Mouse (Mus musculus) intestine, embryonic 15.5 days (tissue): ENCODE measurements around the gene Gda. TPM values are rescaled to one million over a fixed set of nuclear protein-coding genes. Genes with fewer than 3 reads are reported as not detected.

Experiments
- ATAC-seq: fragments of 200-750 bp; cut with Nextera tagmentation; 2 replicates; pipeline ENCODE4 v1.8.0; 2017; ENCODE audit warnings: moderate TSS enrichment, moderate library complexity
- H3K27ac ChIP-seq: fragments of 300-500 bp; sonication (generic); 2 replicates; pipeline ENCODE4 v1.5.1; 2015; ENCODE audit warnings: mild to moderate bottlenecking, inconsistent platforms
- H3K27me3 ChIP-seq: fragments of 300-500 bp; sonication (generic); replicated peaks from 2 replicates; pipeline ENCODE4 v1.6.1; 2015; ENCODE audit warnings: inconsistent platforms
- H3K36me3 ChIP-seq: fragments of 300-500 bp; sonication (generic); 2 replicates; pipeline ENCODE4 v1.6.1; 2015; ENCODE audit warnings: inconsistent platforms
- H3K4me1 ChIP-seq: fragments of 300-500 bp; sonication (generic); replicated peaks from 2 replicates; pipeline ENCODE4 v1.6.1; 2015; ENCODE audit warnings: inconsistent platforms
- H3K4me2 ChIP-seq: fragments of 300-500 bp; sonication (generic); replicated peaks from 2 replicates; pipeline ENCODE4 v1.6.1; 2015; ENCODE audit warnings: mild to moderate bottlenecking, inconsistent platforms
- H3K4me3 ChIP-seq: fragments of 300-500 bp; sonication (generic); replicated peaks from 2 replicates; pipeline ENCODE4 v1.5.1; 2015; ENCODE audit warnings: inconsistent platforms
- H3K9ac ChIP-seq: fragments of 300-500 bp; sonication (generic); 2 replicates; pipeline ENCODE4 v1.6.1; 2015; ENCODE audit warnings: inconsistent platforms
- H3K9me3 ChIP-seq: fragments of 300-500 bp; sonication (generic); 2 replicates; pipeline ENCODE4 v1.6.1; 2016; ENCODE audit warnings: inconsistent platforms
- WGBS: fragments of 180-500 bp; shearing (Covaris S2); methylation state at CpG from one replicate; pipeline ENCODE4 v1.1.7; 2015; 5-methylcytosine and 5-hydroxymethylcytosine counted together
- polyA plus RNA-seq: library from polyadenylated mRNA; unstranded; fragments of >200 nt; fragmentation: Nextera tagmentation; extraction: Ambion mirVana; gene quantifications from 2 replicates; pipeline ENCODE4 v1.2.1, GENCODE M21; 2015

Gene Gda
- polyA plus RNA-seq, 1 experiment from 2014 or later, result 9.1 TPM

- H3K27me3 ChIP-seq, result no peaks in the 10 kb centered on the region
- no peak for ATAC-seq
- no peak overlapping the region for H3K4me3 ChIP-seq
- H3K9ac ChIP-seq, result no peak overlapping the region
- no peaks in the 10 kb centered on the region for H3K9me3 ChIP-seq
- H3K4me2 ChIP-seq, result no peak overlapping the region
- no peaks in the 10 kb centered on the region for H3K4me1 ChIP-seq
- H3K36me3 ChIP-seq, result no peaks in the 10 kb centered on the region
- H3K27ac ChIP-seq, result no peak overlapping the region
- WGBS, result 91% methylated on average over 1 of the region's 1 CpGs
Measured at GRCm38 (mm10) chr19:21481031-21481430, 7.8 kb upstream of the Gda start.

- H3K27me3 ChIP-seq, result no peaks in the 10 kb centered on the region
- no peak overlapping the region for H3K9ac ChIP-seq
- H3K27ac ChIP-seq, result no peak overlapping the region
- no peak overlapping the region for H3K4me3 ChIP-seq
- ATAC-seq, result no peak
- H3K9me3 ChIP-seq, result no peaks in the 10 kb centered on the region
- 68% methylated on average over 2 of the region's 2 CpGs for WGBS
- H3K4me2 ChIP-seq, result no peak overlapping the region
- no peaks in the 10 kb centered on the region for H3K4me1 ChIP-seq
- H3K36me3 ChIP-seq, result no peaks in the 10 kb centered on the region
Measured at GRCm38 (mm10) chr19:21480053-21480419, 6.8 kb upstream of the Gda start.

- H3K4me1 ChIP-seq, result no peaks in the 10 kb centered on the region
- no peaks in the 10 kb centered on the region for H3K36me3 ChIP-seq
- no peak overlapping the region for H3K4me3 ChIP-seq
- 56% methylated on average over 18 of the region's 18 CpGs for WGBS
- H3K4me2 ChIP-seq, result no peak overlapping the region
- no peak for ATAC-seq
- no peaks in the 10 kb centered on the region for H3K9me3 ChIP-seq
- H3K27me3 ChIP-seq, result no peaks in the 10 kb centered on the region
- H3K27ac ChIP-seq, result no peak overlapping the region
- no peak overlapping the region for H3K9ac ChIP-seq
Measured at GRCm38 (mm10) chr19:21479183-21480052, 6.2 kb upstream of the Gda start.

GRCm38 (mm10) chr19:21478538-21478937 lies 5.3 kb upstream of the Gda start:
- 55% methylated on average over 3 of the region's 3 CpGs for WGBS
- H3K4me3 ChIP-seq, result no peak overlapping the region
- no peak for ATAC-seq

GRCm38 (mm10) chr19:21477780-21478179 lies 4.5 kb upstream of the Gda start:
- WGBS, result 86% methylated on average over 2 of the region's 2 CpGs
- Histone ChIP-seq H3K9ac (no peak overlapping the region), H3K4me1 (no peaks in the 10 kb centered on the region), H3K4me3 (no peak overlapping the region), H3K9me3 (no peaks in the 10 kb centered on the region), H3K27me3 (no peaks in the 10 kb centered on the region), H3K36me3 (no peaks in the 10 kb centered on the region), H3K4me2 (no peak overlapping the region), H3K27ac (no peak overlapping the region)
- ATAC-seq, result no peak

More at GRCm38 (mm10) chr19:21478538-21478937, 5.3 kb upstream of the Gda start:
- H3K4me1 ChIP-seq, result no peaks in the 10 kb centered on the region
- H3K4me2 ChIP-seq, result no peak overlapping the region
- H3K9me3 ChIP-seq, result no peaks in the 10 kb centered on the region
- H3K27ac ChIP-seq, result no peak overlapping the region
- H3K27me3 ChIP-seq, result no peaks in the 10 kb centered on the region
- H3K9ac ChIP-seq, result no peak overlapping the region
- no peaks in the 10 kb centered on the region for H3K36me3 ChIP-seq

- Histone ChIP-seq H3K27me3 (peaks cover 8% of the 10 kb centered on the region; the same call in 1 of the 2 replicates), H3K36me3 (no peaks in the 10 kb centered on the region), H3K4me3 (no peak overlapping the region), H3K4me1 (peaks cover 7% of the 10 kb centered on the region), H3K9me3 (no peaks in the 10 kb centered on the region), H3K27ac (no peak overlapping the region; the same call in 1 of the 2 replicates), H3K9ac (no peak overlapping the region), H3K4me2 (no peak overlapping the region)
- ATAC-seq, result peak; percentile 59
- 58% methylated on average over 3 of the region's 3 CpGs for WGBS
Measured at GRCm38 (mm10) chr19:21476782-21477181, 3.5 kb upstream of the Gda start.

- H3K4me2 ChIP-seq, result peak overlapping the region; percentile 87
- no peaks in the 10 kb centered on the region for H3K9me3 ChIP-seq
- peak overlapping the region; percentile 52 for H3K9ac ChIP-seq
- ATAC-seq, result peak; percentile 92
- H3K4me3 ChIP-seq, result peak overlapping the region; percentile 53
- peaks cover 8% of the 10 kb centered on the region; the same call in 1 of the 2 replicates for H3K27me3 ChIP-seq
- H3K4me1 ChIP-seq, result peaks cover 7% of the 10 kb centered on the region
- no peaks in the 10 kb centered on the region for H3K36me3 ChIP-seq
- 2% methylated on average over 48 of the region's 48 CpGs for WGBS
- no peak overlapping the region for H3K27ac ChIP-seq
Measured at GRCm38 (mm10) chr19:21472121-21472780, 994 bp downstream of the Gda start.

- no peak overlapping the region for H3K9ac ChIP-seq
- H3K4me2 ChIP-seq, result no peak overlapping the region
- no peaks in the 10 kb centered on the region for H3K27me3 ChIP-seq
- no peaks in the 10 kb centered on the region for H3K36me3 ChIP-seq
- no peak overlapping the region for H3K27ac ChIP-seq
- no peak for ATAC-seq
- no peaks in the 10 kb centered on the region for H3K9me3 ChIP-seq
- no peaks in the 10 kb centered on the region for H3K4me1 ChIP-seq
- no peak overlapping the region for H3K4me3 ChIP-seq
- WGBS, result 77% methylated on average over 5 of the region's 5 CpGs
Measured at GRCm38 (mm10) chr19:21461221-21461960, 11.9 kb downstream of the Gda start.

GRCm38 (mm10) chr19:21457461-21457860 lies 15.8 kb downstream of the Gda start:
- Histone ChIP-seq H3K4me1 (no peaks in the 10 kb centered on the region), H3K27me3 (no peaks in the 10 kb centered on the region), H3K9ac (no peak overlapping the region), H3K36me3 (no peaks in the 10 kb centered on the region), H3K4me3 (no peak overlapping the region), H3K4me2 (no peak overlapping the region), H3K27ac (no peak overlapping the region), H3K9me3 (no peaks in the 10 kb centered on the region)
- WGBS, result 80% methylated on average over 4 of the region's 4 CpGs
- no peak for ATAC-seq

- H3K36me3 ChIP-seq, result no peaks in the 10 kb centered on the region
- ATAC-seq, result no peak
- H3K9ac ChIP-seq, result no peak overlapping the region
- H3K4me2 ChIP-seq, result no peak overlapping the region
- H3K4me1 ChIP-seq, result no peaks in the 10 kb centered on the region
- WGBS, result 81% methylated on average over 3 of the region's 3 CpGs
- no peak overlapping the region for H3K4me3 ChIP-seq
- H3K27ac ChIP-seq, result no peak overlapping the region
- H3K9me3 ChIP-seq, result no peaks in the 10 kb centered on the region
- no peaks in the 10 kb centered on the region for H3K27me3 ChIP-seq
Measured at GRCm38 (mm10) chr19:21441787-21442186, 31.5 kb downstream of the Gda start.

- Histone ChIP-seq H3K4me1 (no peaks in the 10 kb centered on the region), H3K4me2 (no peak overlapping the region), H3K4me3 (no peak overlapping the region), H3K27me3 (no peaks in the 10 kb centered on the region), H3K9me3 (no peaks in the 10 kb centered on the region), H3K9ac (no peak overlapping the region), H3K36me3 (no peaks in the 10 kb centered on the region), H3K27ac (no peak overlapping the region)
- 83% methylated on average over 6 of the region's 6 CpGs for WGBS
- no peak for ATAC-seq
Measured at GRCm38 (mm10) chr19:21440841-21441240, 32.4 kb downstream of the Gda start.

- Histone ChIP-seq H3K36me3 (no peaks in the 10 kb centered on the region), H3K9ac (no peak overlapping the region), H3K9me3 (no peaks in the 10 kb centered on the region), H3K4me2 (no peak overlapping the region), H3K4me3 (no peak overlapping the region), H3K27me3 (no peaks in the 10 kb centered on the region), H3K4me1 (no peaks in the 10 kb centered on the region), H3K27ac (no peak overlapping the region)
- WGBS, result 46% methylated on average over 3 of the region's 3 CpGs
- 0 out of 2 replicates have a peak, but pooled peaks have one; percentile 25 for ATAC-seq
Measured at GRCm38 (mm10) chr19:21439141-21439737, 34.0 kb downstream of the Gda start.
